Mouse (Mus musculus) kidney, adult 2 months (tissue): ENCODE data around the gene Orm3. TPM values are rescaled to one million over a fixed set of nuclear protein-coding genes. Genes with fewer than 3 reads are reported as not detected.

Experiments
- DNase-seq: peaks from one replicate; pipeline ENCODE4 v3.0.0; 2021
- H3K27ac ChIP-seq: fragments of 200-500 bp; 2 replicates; pipeline ENCODE4 v1.5.1; 2012; ENCODE audit warnings: low read depth, low read length, control low read depth, inconsistent platforms; ENCODE audit not compliant: insufficient read depth
- H3K27me3 ChIP-seq: fragments of 200-500 bp; replicated peaks from 2 replicates; pipeline ENCODE4 v1.6.1; 2012; ENCODE audit warnings: mild to moderate bottlenecking, moderate library complexity, low read length, inconsistent platforms; ENCODE audit not compliant: control insufficient read depth, insufficient read depth
- H3K36me3 ChIP-seq: fragments of 200-500 bp; 2 replicates; pipeline ENCODE4 v1.6.1; 2012; ENCODE audit warnings: mild to moderate bottlenecking, moderate library complexity, low read length, inconsistent platforms; ENCODE audit not compliant: control insufficient read depth, insufficient read depth
- H3K4me1 ChIP-seq: fragments of 200-500 bp; 2 replicates; pipeline ENCODE4 v1.6.1; 2011; ENCODE audit warnings: low read length; ENCODE audit not compliant: control insufficient read depth, insufficient read depth
- H3K4me3 ChIP-seq: fragments of 200-500 bp; 2 replicates; pipeline ENCODE4 v1.5.1; 2011; ENCODE audit warnings: mild to moderate bottlenecking, low read depth, low read length, control low read depth; ENCODE audit not compliant: insufficient read depth
- CTCF ChIP-seq: fragments of 200-500 bp; conservative IDR thresholded peaks from 2 replicates; pipeline ENCODE4 v1.5.1; 2011; ENCODE audit warnings: low read depth, mild to moderate bottlenecking, control low read depth, low read length, moderate library complexity, mixed read lengths; ENCODE audit not compliant: insufficient read depth, insufficient read length
- POLR2A ChIP-seq: fragments of 200-500 bp; IDR thresholded peaks from one replicate; pipeline ENCODE4 v1.6.1; 2011; ENCODE audit warnings: low read depth, low read length, control low read depth
- WGBS: fragments of 180-500 bp; shearing (Covaris S2); methylation state at CpG from one replicate; pipeline ENCODE4 v1.1.7; 2018; 5-methylcytosine and 5-hydroxymethylcytosine counted together
- polyA plus RNA-seq: library from polyadenylated mRNA; depleted of rRNA; stranded (reverse); fragments of >200 nt; gene quantifications from 2 replicates; pipeline ENCODE4 v1.2.3, GENCODE M21; 2012

Gene Orm3
- polyA plus RNA-seq, 1 experiment, result 0.14 TPM

DNA sequence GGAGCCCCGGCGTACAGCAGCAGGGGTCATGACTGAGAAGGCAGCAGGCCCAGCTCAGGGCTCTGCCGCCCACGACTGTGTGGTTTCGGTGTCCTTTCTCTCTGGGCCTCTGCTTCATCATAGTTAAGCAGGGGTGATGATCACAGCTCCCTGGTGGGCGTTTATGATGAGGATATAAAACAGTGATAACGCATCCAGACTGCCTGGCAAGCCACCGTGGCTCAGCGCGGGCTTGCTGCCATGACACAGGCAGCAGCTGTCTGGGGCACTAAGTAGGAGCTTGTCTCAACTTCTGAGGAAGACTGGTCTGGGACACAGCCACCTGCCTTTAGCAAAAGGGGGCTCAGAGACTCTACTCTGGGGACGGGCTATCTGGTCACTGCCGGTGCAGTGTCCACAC, 27.5 kb downstream of the Orm3 start:
- Histone ChIP-seq H3K27ac (no peak overlapping the region), H3K4me1 (no peaks in the 10 kb centered on the region), H3K36me3 (no peaks in the 10 kb centered on the region), H3K4me3 (no peak overlapping the region), H3K27me3 (no peaks in the 10 kb centered on the region)
- no peak for TF ChIP-seq CTCF
- no peak for TF ChIP-seq POLR2A
- DNase-seq, result no peak
- 80% methylated on average over 12 of the region's 12 CpGs for WGBS

- Histone ChIP-seq H3K4me3 (no peak overlapping the region), H3K27me3 (no peaks in the 10 kb centered on the region), H3K27ac (no peak overlapping the region), H3K4me1 (no peaks in the 10 kb centered on the region), H3K36me3 (no peaks in the 10 kb centered on the region)
- no peak for DNase-seq
- WGBS, result 89% methylated on average over 4 of the region's 4 CpGs
- TF ChIP-seq CTCF, result no peak
- TF ChIP-seq POLR2A, result no peak
Observed at GRCm38 (mm10) chr4:63384262-63384661, 28.3 kb downstream of the Orm3 start.

DNA sequence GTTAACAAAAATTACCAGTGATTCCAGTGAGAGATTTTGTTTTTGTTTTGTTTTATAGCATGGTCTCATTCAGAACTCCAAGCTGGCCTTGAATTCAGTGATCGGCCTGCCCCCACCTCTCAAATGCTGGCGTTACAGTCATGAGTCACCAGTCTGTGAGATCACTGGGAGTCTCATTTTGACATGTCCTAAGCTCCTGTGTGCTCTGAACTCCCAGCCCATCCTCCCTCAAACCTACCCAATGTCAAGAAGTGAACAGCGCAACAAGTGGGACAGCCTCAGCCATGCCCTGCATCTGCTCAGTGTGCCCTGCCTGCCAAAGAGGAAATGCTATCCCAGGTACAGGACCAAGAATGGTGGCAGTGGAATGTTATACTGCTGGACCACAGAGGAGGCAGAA, 29.3 kb downstream of the Orm3 start:
- no peak overlapping the region for H3K27ac ChIP-seq
- no peaks in the 10 kb centered on the region for H3K36me3 ChIP-seq
- no peak for TF ChIP-seq CTCF
- no peak for TF ChIP-seq POLR2A

GRCm38 (mm10) chr4:63385784-63386183, 29.8 kb downstream of the Orm3 start:
- no peaks in the 10 kb centered on the region for H3K27me3 ChIP-seq
- H3K4me1 ChIP-seq, result no peaks in the 10 kb centered on the region
- H3K4me3 ChIP-seq, result no peak overlapping the region
- no peaks in the 10 kb centered on the region for H3K36me3 ChIP-seq
- DNase-seq, result peak; percentile 35
- H3K27ac ChIP-seq, result no peak overlapping the region
- TF ChIP-seq CTCF (no peak), POLR2A (no peak)
- WGBS, result 63% methylated on average over 11 of the region's 11 CpGs

More for the DNA sequence above, 29.3 kb downstream of the Orm3 start:
- no peaks in the 10 kb centered on the region for H3K4me1 ChIP-seq
- 93% methylated on average over 3 of the region's 3 CpGs for WGBS
- no peaks in the 10 kb centered on the region for H3K27me3 ChIP-seq
- DNase-seq, result no peak
- H3K4me3 ChIP-seq, result no peak overlapping the region

- 90% methylated on average over 6 of the region's 6 CpGs for WGBS
- no peaks in the 10 kb centered on the region for H3K27me3 ChIP-seq
- DNase-seq, result no peak
- no peak overlapping the region for H3K27ac ChIP-seq
- H3K4me3 ChIP-seq, result no peak overlapping the region
- no peak for TF ChIP-seq POLR2A
- no peak for TF ChIP-seq CTCF
- H3K4me1 ChIP-seq, result no peaks in the 10 kb centered on the region
- no peaks in the 10 kb centered on the region for H3K36me3 ChIP-seq
Observed at GRCm38 (mm10) chr4:63388029-63388428, 32.1 kb downstream of the Orm3 start.

DNA sequence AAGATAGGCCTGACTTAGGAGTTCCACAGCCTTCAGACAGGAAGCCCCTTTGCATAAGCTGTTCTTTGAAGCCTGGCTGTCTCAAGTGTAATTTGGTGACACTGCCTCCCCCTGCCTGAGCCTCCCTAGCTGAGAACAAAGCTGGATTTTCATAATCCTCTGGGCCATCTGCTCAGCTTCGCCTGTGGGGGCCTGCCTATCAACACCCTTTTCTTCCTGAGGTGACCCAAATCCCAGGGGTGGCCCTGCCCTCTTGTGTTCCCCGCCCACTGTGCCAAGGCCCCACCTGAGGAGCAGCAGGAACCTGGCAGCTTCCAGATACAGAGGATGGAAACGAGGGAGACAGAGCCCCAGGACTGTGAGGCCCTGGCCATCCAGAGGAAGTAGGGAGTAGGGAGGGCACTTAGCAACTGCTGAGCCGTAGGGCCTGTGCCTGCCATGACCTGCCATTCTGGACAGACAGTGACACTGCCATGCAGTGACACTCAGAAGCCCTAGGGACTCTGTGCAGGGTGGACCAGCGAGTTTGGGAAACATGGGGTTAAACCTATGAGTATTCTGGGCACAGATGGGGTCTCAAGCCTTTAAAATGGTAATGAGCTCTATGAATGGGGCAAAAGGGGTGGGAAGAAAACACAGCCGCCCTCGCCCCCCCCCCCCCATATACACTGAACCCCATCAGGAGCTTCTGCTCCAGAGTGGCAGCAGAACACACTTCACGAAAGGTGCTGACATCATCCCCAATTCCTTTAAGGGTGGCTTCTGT, 33.3 kb downstream of the Orm3 start:
- no peak for TF ChIP-seq CTCF
- no peak for TF ChIP-seq POLR2A
- no peak overlapping the region for H3K4me3 ChIP-seq

GRCm38 (mm10) chr4:63389887-63390528, 34.0 kb downstream of the Orm3 start:
- no peak overlapping the region for H3K4me3 ChIP-seq
- H3K4me1 ChIP-seq, result no peaks in the 10 kb centered on the region
- H3K27me3 ChIP-seq, result no peaks in the 10 kb centered on the region
- H3K36me3 ChIP-seq, result no peaks in the 10 kb centered on the region
- TF ChIP-seq CTCF (no peak), POLR2A (no peak)
- DNase-seq, result no peak
- WGBS, result 83% methylated on average over 11 of the region's 11 CpGs
- no peak overlapping the region for H3K27ac ChIP-seq

More for the DNA sequence above, 33.3 kb downstream of the Orm3 start:
- H3K27me3 ChIP-seq, result no peaks in the 10 kb centered on the region
- DNase-seq, result no peak
- H3K36me3 ChIP-seq, result no peaks in the 10 kb centered on the region
- no peaks in the 10 kb centered on the region for H3K4me1 ChIP-seq
- no peak overlapping the region for H3K27ac ChIP-seq
- WGBS, result 79% methylated on average over 8 of the region's 8 CpGs
